Mouse (Mus musculus) Muller cell, postnatal 12 days (primary cell): ENCODE measurements around the gene Hmox2.

Experiments used
- DNase-seq: peaks from one replicate; pipeline ENCODE4 v3.0.0-alpha.2; 2015; ENCODE audit errors: inconsistent ontology term

The Hmox2 gene

GRCm38 (mm10) chr16:4781524-4782196 lies 55.5 kb downstream of the Hmox2 start:
- DNase-seq: peak; percentile 63

- no peak for DNase-seq
These were observed 56.4 kb downstream of the Hmox2 start for GRCm38 (mm10) chr16:4782515-4782914.

DNA sequence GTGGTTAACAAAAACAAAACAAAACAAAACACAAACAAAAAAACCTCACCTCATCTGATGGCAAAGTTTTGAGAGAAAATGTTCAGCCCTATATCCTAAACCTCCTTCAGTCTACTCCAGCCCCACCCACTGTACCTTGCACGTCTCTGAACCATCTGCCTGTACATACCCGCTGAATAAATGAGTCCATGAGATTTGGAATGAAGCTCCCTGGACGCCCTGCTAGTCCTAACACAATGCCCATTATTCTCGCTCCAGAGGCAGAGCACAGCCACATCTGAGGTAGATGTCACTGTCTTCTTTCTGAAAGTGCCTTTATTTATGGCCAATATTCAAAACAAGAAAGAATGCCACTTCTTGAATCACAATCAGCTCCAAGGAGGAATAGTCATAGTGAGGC lies 59.5 kb downstream of the Hmox2 start:
- DNase-seq: peak; percentile 40

- DNase-seq: no peak
These were observed 62.0 kb downstream of the Hmox2 start for GRCm38 (mm10) chr16:4788176-4788575.

- DNase-seq: no peak
These were observed 63.2 kb downstream of the Hmox2 start for GRCm38 (mm10) chr16:4789311-4789768.

- peak; percentile 99 for DNase-seq
These were observed 63.8 kb downstream of the Hmox2 start, which contains the start of gene Cdip1 for GRCm38 (mm10) chr16:4789810-4790559. TSS of gene Cdip1 (minus strand) at chr16:4790292.

- no peak for DNase-seq
These were observed 65.2 kb downstream of the Hmox2 start for GRCm38 (mm10) chr16:4791332-4791731.

GRCm38 (mm10) chr16:4796631-4797030 lies 70.5 kb downstream of the Hmox2 start:
- no peak for DNase-seq
